Mouse (Mus musculus) lung, embryonic 14.5 days (tissue): ENCODE results near the gene Ldb2. TPM values are rescaled to one million over a fixed set of nuclear protein-coding genes. Genes with fewer than 3 reads are reported as not detected.

ENCODE experiments used
- ATAC-seq: fragments of 200-750 bp; cut with Nextera tagmentation; 2 replicates; pipeline ENCODE4 v1.8.0; 2017; ENCODE audit warnings: mild to moderate bottlenecking, moderate TSS enrichment, moderate library complexity; ENCODE audit not compliant: insufficient read depth
- DNase-seq: peaks from one replicate; pipeline ENCODE4 v3.0.0-alpha.2; 2015
- H3K27ac ChIP-seq: fragments of 300-500 bp; sonication (generic); 2 replicates; pipeline ENCODE4 v1.5.1; 2014; ENCODE audit warnings: low read depth, mild to moderate bottlenecking, moderate library complexity
- H3K27me3 ChIP-seq: fragments of 300-500 bp; sonication (generic); 2 replicates; pipeline ENCODE4 v1.6.1; 2014; ENCODE audit warnings: low read length, control low read depth; ENCODE audit not compliant: insufficient read depth
- H3K36me3 ChIP-seq: fragments of 300-500 bp; sonication (generic); 2 replicates; pipeline ENCODE4 v1.6.1; 2014; ENCODE audit warnings: control low read depth; ENCODE audit not compliant: insufficient read depth
- H3K4me1 ChIP-seq: fragments of 300-500 bp; sonication (generic); 2 replicates; pipeline ENCODE4 v1.6.1; 2014; ENCODE audit warnings: antibody characterized with exemption, control low read depth; ENCODE audit not compliant: insufficient read depth
- H3K4me2 ChIP-seq: fragments of 300-500 bp; sonication (generic); 2 replicates; pipeline ENCODE4 v1.6.1; 2014; ENCODE audit warnings: mild to moderate bottlenecking
- H3K4me3 ChIP-seq: fragments of 300-500 bp; sonication (generic); 2 replicates; pipeline ENCODE4 v1.5.1; 2014; ENCODE audit warnings: low read depth, low read length
- H3K9ac ChIP-seq: fragments of 300-500 bp; sonication (generic); 2 replicates; pipeline ENCODE4 v1.6.1; 2014
- H3K9me3 ChIP-seq: fragments of 300-500 bp; sonication (generic); 2 replicates; pipeline ENCODE4 v1.6.1; 2016; ENCODE audit warnings: low read depth, low read length, control low read depth
- CTCF ChIP-seq: IDR thresholded peaks from 2 replicates; pipeline ENCODE4 v1.5.1; 2016; ENCODE audit warnings: antibody characterized with exemption, low read depth
- WGBS: fragments of 180-500 bp; shearing (Covaris S2); extraction: QIAGEN DNeasy Blood & Tissue Kit; methylation state at CpG from one replicate; pipeline ENCODE4 v1.1.7; 2014; 5-methylcytosine and 5-hydroxymethylcytosine counted together
- polyA plus RNA-seq: library from polyadenylated mRNA; unstranded; fragments of >200 nt; fragmentation: Nextera tagmentation; extraction: Ambion mirVana; gene quantifications from 2 replicates; pipeline ENCODE4 v1.2.1, GENCODE M21; 2014

Gene Ldb2
- polyA plus RNA-seq, 1 experiment from 2014 or later: 50.6 TPM

DNA sequence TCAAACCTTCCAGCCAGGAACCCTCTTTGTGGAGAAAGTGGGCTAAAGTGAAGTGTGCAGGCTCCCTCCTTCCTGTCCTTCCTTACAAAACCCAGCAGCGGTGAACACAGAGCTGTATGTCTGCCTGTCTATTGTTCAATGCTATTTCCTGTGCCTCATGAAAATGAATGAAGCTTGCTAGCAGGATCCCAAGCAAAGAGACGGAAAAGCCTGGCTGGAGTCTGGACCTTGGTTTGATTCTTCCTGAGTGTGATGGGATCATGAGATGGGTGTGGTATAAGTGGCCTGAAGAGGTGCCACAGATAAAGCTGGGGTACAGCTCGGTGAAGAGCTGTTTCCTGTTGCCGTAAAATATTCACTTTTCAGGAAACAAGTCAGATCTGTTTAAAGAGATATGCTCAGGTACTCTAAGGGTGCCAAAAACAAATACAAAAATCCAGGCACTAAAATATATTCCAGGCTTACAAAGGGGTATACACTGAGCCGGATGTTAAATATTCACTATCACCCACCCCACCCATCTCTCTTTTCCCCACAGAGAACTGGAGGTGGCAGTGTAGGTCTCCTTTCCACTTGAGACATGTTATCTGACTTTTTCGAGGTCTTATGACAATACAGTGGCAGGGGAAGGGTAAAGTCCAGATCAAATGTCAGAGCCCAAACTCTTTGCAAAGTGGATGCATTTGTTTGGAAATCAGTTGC is 92.3 kb downstream of the Ldb2 start:
- peak overlapping the region; percentile 56; the same call in 1 of the 2 replicates for H3K27ac ChIP-seq
- peak; percentile 61 for ATAC-seq
- peak; percentile 32 for TF ChIP-seq CTCF
- H3K4me1 ChIP-seq: peaks cover 9% of the 10 kb centered on the region; the same call in 1 of the 2 replicates
- H3K4me2 ChIP-seq: no peak overlapping the region
- no peaks in the 10 kb centered on the region for H3K36me3 ChIP-seq
- no peaks in the 10 kb centered on the region for H3K9me3 ChIP-seq
- DNase-seq: peak; percentile 52
- WGBS: 35% methylated on average over 6 of the region's 6 CpGs
- no peak overlapping the region for H3K9ac ChIP-seq
- no peak overlapping the region for H3K4me3 ChIP-seq
- no peaks in the 10 kb centered on the region for H3K27me3 ChIP-seq

GRCm38 (mm10) chr5:44697993-44698392 is 101.5 kb downstream of the Ldb2 start:
- Histone ChIP-seq H3K4me1 (no peaks in the 10 kb centered on the region), H3K36me3 (no peaks in the 10 kb centered on the region), H3K27ac (no peak overlapping the region), H3K9me3 (no peaks in the 10 kb centered on the region), H3K27me3 (no peaks in the 10 kb centered on the region), H3K4me2 (no peak overlapping the region), H3K4me3 (no peak overlapping the region), H3K9ac (no peak overlapping the region)
- no peak for TF ChIP-seq CTCF
- WGBS: 77% methylated on average over 3 of the region's 3 CpGs
- ATAC-seq (no peak), DNase-seq (no peak)

DNA sequence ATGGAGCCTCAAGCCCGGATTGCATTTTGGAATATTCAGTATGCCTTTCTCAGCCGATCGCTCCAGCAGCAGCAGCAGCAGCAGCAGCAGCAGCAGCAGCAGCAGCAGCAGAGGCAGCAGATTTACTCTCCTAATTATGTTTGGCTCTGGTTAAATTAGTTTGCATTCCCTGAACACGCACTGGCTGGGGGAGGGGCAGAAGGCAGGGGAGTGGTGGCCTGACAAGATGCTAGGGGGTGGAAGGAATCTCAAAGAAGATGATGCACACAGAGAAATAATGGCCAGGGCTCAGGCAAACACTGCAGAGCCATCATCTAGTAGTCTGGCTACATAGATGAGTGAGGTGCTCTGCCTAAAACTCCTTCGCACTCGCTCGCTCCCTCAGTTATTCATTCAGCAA is 102.9 kb downstream of the Ldb2 start:
- no peaks in the 10 kb centered on the region for H3K4me1 ChIP-seq
- H3K27me3 ChIP-seq: no peaks in the 10 kb centered on the region
- no peak overlapping the region for H3K27ac ChIP-seq
- no peak overlapping the region for H3K4me3 ChIP-seq
- H3K9me3 ChIP-seq: no peaks in the 10 kb centered on the region
- no peak overlapping the region for H3K4me2 ChIP-seq
- H3K36me3 ChIP-seq: no peaks in the 10 kb centered on the region
- H3K9ac ChIP-seq: no peak overlapping the region
- 69% methylated on average over 7 of the region's 7 CpGs for WGBS
- DNase-seq (no peak), ATAC-seq (no peak)
- TF ChIP-seq CTCF: no peak

DNA sequence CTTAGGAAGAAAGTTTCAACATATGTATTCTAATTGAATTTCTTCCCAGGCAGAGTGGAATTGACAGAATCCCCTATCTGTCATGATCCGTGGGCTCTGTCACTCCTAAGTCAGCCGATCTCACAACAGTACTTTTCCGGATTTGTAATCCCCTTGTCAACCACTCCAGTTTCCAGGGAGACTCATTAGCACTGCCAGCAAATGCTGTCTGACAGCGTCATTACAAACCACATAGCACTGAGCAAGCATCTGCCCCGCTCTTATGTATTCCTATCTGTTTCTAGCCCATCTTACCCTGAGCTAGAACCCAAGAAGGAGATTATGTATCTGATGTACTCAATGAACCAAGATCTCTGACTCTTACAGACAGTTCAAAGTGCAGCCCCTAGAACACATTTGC is 105.8 kb downstream of the Ldb2 start:
- H3K4me2 ChIP-seq: no peak overlapping the region
- 57% methylated on average over 5 of the region's 5 CpGs for WGBS
- TF ChIP-seq CTCF: no peak

GRCm38 (mm10) chr5:44686344-44686743 is 113.1 kb downstream of the Ldb2 start:
- no peak overlapping the region for H3K27ac ChIP-seq
- ATAC-seq (no peak), DNase-seq (peak; percentile 9)
- no peak overlapping the region for H3K4me2 ChIP-seq
- no peaks in the 10 kb centered on the region for H3K27me3 ChIP-seq
- H3K4me3 ChIP-seq: no peak overlapping the region
- no peaks in the 10 kb centered on the region for H3K9me3 ChIP-seq
- H3K9ac ChIP-seq: no peak overlapping the region
- no peak for TF ChIP-seq CTCF
- WGBS: 77% methylated on average over 6 of the region's 6 CpGs
- H3K4me1 ChIP-seq: no peaks in the 10 kb centered on the region
- no peaks in the 10 kb centered on the region for H3K36me3 ChIP-seq

More for the DNA sequence above, 105.8 kb downstream of the Ldb2 start:
- Histone ChIP-seq H3K4me3 (no peak overlapping the region), H3K27me3 (no peaks in the 10 kb centered on the region), H3K9me3 (no peaks in the 10 kb centered on the region), H3K9ac (no peak overlapping the region), H3K36me3 (no peaks in the 10 kb centered on the region), H3K27ac (no peak overlapping the region), H3K4me1 (no peaks in the 10 kb centered on the region)
- ATAC-seq: no peak
- DNase-seq: no peak

DNA sequence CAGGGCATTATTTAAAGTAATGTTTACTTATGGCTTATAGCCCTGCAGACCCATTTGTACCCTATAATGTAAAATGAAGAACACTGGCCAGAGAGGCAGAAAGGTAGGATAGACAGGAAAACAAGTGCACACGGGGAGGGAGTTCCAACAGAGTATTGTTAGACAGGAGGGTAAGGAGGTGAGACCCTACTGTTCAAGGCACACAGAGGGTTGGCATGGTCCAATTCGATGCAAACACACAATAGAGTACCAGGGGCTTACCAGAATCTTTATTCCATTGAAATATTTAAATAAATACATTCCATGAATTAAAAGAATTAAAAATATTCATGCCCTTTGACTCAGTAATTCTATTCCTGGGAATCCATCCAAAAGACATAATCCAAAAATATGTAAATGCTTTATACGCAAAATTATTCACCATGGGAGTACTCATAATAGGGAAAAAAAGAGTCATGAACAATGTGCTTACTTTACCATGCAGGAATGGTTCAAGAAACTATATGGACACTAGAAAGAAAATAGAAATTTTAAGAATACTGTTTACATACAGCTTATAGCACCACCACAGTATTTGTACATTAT is 118.3 kb downstream of the Ldb2 start:
- Histone ChIP-seq H3K27me3 (no peaks in the 10 kb centered on the region), H3K27ac (no peak overlapping the region), H3K4me1 (no peaks in the 10 kb centered on the region), H3K9me3 (no peaks in the 10 kb centered on the region), H3K36me3 (no peaks in the 10 kb centered on the region), H3K4me3 (no peak overlapping the region), H3K4me2 (no peak overlapping the region), H3K9ac (no peak overlapping the region)
- 69% methylated on average over 3 of the region's 3 CpGs for WGBS
- TF ChIP-seq CTCF: no peak
- ATAC-seq (no peak; the same call in 1 of the 2 replicates), DNase-seq (peak; percentile 51)

DNA sequence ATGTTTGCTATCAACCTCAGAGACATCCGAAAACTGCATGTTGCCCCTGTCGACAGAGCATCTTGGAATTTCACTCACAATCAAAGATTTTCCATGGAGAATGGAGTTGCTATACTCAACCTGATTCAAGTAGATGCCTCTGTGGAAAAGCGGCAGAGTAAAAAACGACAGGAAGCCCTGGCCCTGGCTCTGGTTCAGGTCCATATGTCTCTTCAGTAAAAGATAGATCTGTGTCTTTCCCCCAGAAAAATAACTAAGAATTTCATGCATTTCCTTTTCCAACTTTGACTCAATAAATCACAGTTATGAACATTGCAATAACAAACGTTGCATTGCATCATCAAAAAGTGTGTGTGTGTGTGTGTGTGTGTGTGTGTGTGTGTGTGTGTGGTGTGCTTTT is 121.7 kb downstream of the Ldb2 start:
- no peaks in the 10 kb centered on the region for H3K9me3 ChIP-seq
- no peak overlapping the region for H3K4me2 ChIP-seq
- no peaks in the 10 kb centered on the region for H3K36me3 ChIP-seq
- WGBS: 39% methylated on average over 5 of the region's 5 CpGs
- no peaks in the 10 kb centered on the region; the same call in 1 of the 2 replicates for H3K4me1 ChIP-seq
- H3K27ac ChIP-seq: no peak overlapping the region; the same call in 1 of the 2 replicates
- TF ChIP-seq CTCF: no peak
- H3K4me3 ChIP-seq: no peak overlapping the region
- ATAC-seq (no peak), DNase-seq (peak; percentile 58)
- H3K27me3 ChIP-seq: no peaks in the 10 kb centered on the region
- no peak overlapping the region for H3K9ac ChIP-seq
